Mouse (Mus musculus): ENCODE results near the gene Dct.

GRCm38 (mm10) chr14:117981532-117981931 lies 70.5 kb downstream of the Dct start:
- TF ChIP-seq POLR2A (IDR thresholded peaks at IDR 0.05; ENCODE audit: low read depth, low read length) (no peak), CTCF (IDR thresholded peaks at IDR 0.05; ENCODE audit: extremely low read depth, insufficient read depth, insufficient read length, insufficient replicate concordance) (no peak)

Measured in spleen, adult 2 months (tissue).